In the genomic region with DNA sequence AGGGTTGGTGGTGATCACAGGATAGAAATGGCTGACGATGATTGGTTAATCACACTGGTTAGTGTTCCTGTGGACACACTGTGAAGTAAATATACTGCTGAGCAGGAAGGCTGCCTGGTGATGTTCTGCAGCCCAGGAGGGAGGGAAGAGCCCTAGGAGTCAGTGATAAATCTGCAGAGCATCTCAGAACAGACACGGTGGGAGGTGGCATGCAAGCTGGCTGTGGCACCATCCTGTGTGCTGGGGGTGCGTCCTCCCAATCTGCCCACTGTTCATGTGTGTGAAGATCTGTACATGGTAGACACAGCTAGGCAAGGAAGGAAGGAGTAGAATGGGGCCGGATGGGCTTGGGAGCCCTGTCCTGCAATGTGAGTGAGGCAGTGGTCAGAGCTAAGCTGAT, we compare ENCODE assay signal across 27 mouse cellular contexts. TPM values are rescaled to one million over a fixed set of nuclear protein-coding genes. Genes with fewer than 3 reads are reported as not detected.
DNase-seq lines count a peak whose midpoint lies in the region; ATAC-seq and TF ChIP-seq lines count a peak whose summit lies in the region.
"Had no signal": no experiment of that assay in that cellular context is flagged by ENCODE, and none has a peak within 500 bp of the region (broad histone marks: within the 10 kb centered on the region; RNA-seq: fewer than 3 reads in every experiment).

No protein-coding gene starts in this region.

- DNase-seq in frontal cortex, postnatal 10 days (ENCODE audit: low spot score in 2 of 2): no peak
- DNase-seq in layer of hippocampus, adult 2 months (ENCODE audit: low spot score in 2 of 2): peak; percentile 38 to 51
- DNase-seq in layer of hippocampus, adult 8-10 months (ENCODE audit: low spot score in 2 of 2): no peak
- no peak for DNase-seq in left cerebral cortex, adult 2 months (ENCODE audit: extremely low spot score in 1 of 2, low spot score in 2 of 2)
- no peak for DNase-seq in left cerebral cortex, postnatal 10 days (ENCODE audit: extremely low spot score in 1 of 2, low spot score in 2 of 2)
- peak; percentile 58 for DNase-seq in brain, adult 2 months (ENCODE audit: low read depth, low spot score)
- DNase-seq: adrenal gland, adult 8-10 months; adrenal gland, postnatal 14 days; adrenal gland, postnatal 36 days; B cell, adult 2 months; cerebellum, adult 11 months; cerebellum, adult 18-20 months; cerebellum, adult 8-10 months; cerebellum, adult 9-11 months; cerebellum, postnatal 14 days; cerebellum, postnatal 36 days; embryo, embryonic 11 days had no signal

- ATAC-seq in frontal cortex, adult (ENCODE audit: low TSS enrichment): peak; percentile 64
- ATAC-seq: activated CD4-positive, CD25-positive, alpha-beta regulatory T cell, adult 4 months; CD4-positive, CD25-positive, alpha-beta regulatory T cell, adult 4 months; forebrain, embryonic 14.5 days; Patski had no signal

- no peak for TF ChIP-seq CTCF in layer of hippocampus, adult 2 months (conservative IDR thresholded peaks at IDR 0.05)
- TF ChIP-seq CTCF in left cerebral cortex, adult 2 months (IDR thresholded peaks at IDR 0.05): no peak

- intact Hi-C loops in left cerebral cortex, adult 2 months (cut with DNase I): no loop called here
- intact Hi-C loops in left cerebral cortex, postnatal 10 days (cut with DNase I): no loop called here

- H3K4me3 ChIP-seq in layer of hippocampus, adult 2 months: no peak overlapping the region
- H3K4me3 ChIP-seq in left cerebral cortex, adult 2 months: no peak overlapping the region
- H3K4me3 ChIP-seq: embryonic facial prominence, embryonic 13.5 days; embryonic facial prominence, embryonic 15.5 days; erythroblast, embryonic 14.5 days; forebrain, embryonic 10.5 days; forebrain, embryonic 12.5 days had no signal

- peak overlapping the region; percentile 84 for H3K27ac ChIP-seq in layer of hippocampus, adult 2 months
- H3K27ac ChIP-seq in left cerebral cortex, adult 2 months: peak overlapping the region; percentile 24
- H3K27ac ChIP-seq: embryonic facial prominence, embryonic 13.5 days; embryonic facial prominence, embryonic 15.5 days; forebrain, embryonic 10.5 days; forebrain, embryonic 12.5 days had no signal

RNA-seq across cellular contexts. Expression of gene Mmp17, which starts 15.4 kb away (rescaled TPM):
- 100 to 1,000 TPM; 126 to 133 TPM for total RNA-seq in layer of hippocampus, adult 2 months (2021)
- 100 to 1,000 TPM; 103 to 128 (median 115) TPM for total RNA-seq in layer of hippocampus, adult 8-10 months (2022)
- total RNA-seq in left cerebral cortex, adult 2 months (2021): 100 to 1,000 TPM; 107 to 113 TPM
- total RNA-seq in left cerebral cortex, postnatal 10 days (2021): 10 to 100 TPM; 62.2 to 62.9 TPM

Comparison
In these comparisons a context has a peak if more than half of its experiments do, and no peak if none do; other contexts are left out.
1. DNase-seq: peak in layer of hippocampus, adult 2 months (2 of 2) and brain, adult 2 months (single experiment); none in frontal cortex, postnatal 10 days (0 of 2), layer of hippocampus, adult 8-10 months (0 of 2), left cerebral cortex, adult 2 months (0 of 2) and left cerebral cortex, postnatal 10 days (0 of 2).